Mouse (Mus musculus) gastrocnemius, postnatal 4 days (tissue): Measurements from ENCODE around the gene Ly6g6e. TPM values are rescaled to one million over a fixed set of nuclear protein-coding genes. Genes with fewer than 3 reads are reported as not detected.
A peak's percentile ranks its signal among the peaks of the same experiment; 100 is the strongest.
"Not testable (repeated sequence)": the region's sequence is repeated elsewhere in the genome, so short reads cannot be mapped to it uniquely, and the experiment has no call there.

Source experiments
- DNase-seq, 2 experiments: peaks; one replicate each; pipeline ENCODE4 v3.0.0; 2021 to 2022; ENCODE audit warnings: low spot score in 2 of 2, mixed read lengths in 2 of 2
- total RNA-seq, 2 experiments: library from RNA; stranded (reverse); gene quantifications; 2 replicates each; pipeline ENCODE4 v1.2.3; 2021

The Ly6g6e gene
- total RNA-seq, 2 experiments from 2014 or later = not detected

DNA sequence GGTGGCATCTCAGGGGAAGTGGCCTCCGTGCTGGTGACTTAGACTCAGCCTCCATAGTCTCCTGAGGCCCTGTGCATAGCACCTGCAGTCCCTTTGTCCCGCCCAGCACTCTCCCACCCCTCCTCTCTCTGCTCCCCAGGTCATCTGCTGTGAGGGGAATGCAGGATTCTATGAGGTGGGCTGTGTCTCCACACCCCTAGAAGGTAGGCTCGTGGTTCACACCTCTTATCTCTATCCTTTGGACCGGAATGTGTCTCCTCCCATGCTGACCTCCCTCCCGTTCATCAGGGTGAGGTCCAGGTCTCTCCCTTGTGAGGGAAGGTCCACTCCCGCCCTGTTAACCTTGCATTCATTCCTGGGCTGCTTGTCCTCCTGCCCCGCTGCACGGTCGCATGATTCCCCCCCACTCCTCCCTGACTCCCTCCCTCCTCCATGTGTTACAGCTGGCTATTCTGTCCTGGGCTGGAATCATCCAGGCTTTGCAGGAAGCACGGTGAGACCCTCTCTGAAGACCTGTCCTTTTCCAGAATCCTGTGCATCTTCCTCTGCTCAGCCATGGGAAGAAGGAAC is 23.6 kb downstream of the Ly6g6e start:
- DNase-seq = no peak

DNA sequence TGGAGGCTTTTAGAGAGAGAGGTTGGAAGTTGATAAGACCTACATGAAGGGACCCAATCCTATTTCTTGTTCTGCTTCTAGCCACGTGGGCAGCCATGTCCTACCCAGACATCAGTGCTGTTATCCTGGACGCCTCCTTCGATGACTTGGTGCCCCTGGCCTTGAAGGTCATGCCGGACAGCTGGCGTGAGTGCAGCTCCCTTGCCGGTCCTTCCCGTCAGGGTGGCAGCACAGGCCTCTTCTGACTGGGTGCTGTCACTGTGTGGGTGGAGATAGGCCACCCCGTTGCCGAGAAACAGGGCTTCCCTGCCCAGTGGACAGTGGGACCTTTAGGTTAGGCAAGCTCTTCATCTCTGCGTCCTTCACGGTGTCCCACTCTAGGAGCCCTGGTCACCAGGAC is 24.5 kb downstream of the Ly6g6e start:
- no peak for DNase-seq

DNA sequence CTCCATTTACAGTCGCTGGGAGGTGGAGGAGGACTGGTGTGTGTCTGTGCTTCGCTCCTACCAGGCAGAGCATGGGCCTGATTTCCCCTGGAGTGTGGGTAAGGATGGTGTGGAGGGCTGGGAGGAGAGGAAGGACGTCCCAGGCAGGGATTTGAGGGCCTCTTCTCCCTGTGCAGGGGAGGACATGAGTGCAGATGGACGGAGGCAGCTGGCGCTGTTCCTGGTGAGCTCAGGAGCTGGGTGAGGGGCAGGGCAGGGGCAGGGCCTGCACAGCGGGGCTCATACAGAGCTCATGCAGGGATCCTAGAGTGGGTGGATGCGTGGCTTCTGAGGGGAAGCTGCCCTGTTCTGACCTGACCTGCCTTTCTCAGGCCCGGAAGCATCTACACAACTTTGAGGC is 25.6 kb downstream of the Ly6g6e start:
- no peak for DNase-seq

DNA sequence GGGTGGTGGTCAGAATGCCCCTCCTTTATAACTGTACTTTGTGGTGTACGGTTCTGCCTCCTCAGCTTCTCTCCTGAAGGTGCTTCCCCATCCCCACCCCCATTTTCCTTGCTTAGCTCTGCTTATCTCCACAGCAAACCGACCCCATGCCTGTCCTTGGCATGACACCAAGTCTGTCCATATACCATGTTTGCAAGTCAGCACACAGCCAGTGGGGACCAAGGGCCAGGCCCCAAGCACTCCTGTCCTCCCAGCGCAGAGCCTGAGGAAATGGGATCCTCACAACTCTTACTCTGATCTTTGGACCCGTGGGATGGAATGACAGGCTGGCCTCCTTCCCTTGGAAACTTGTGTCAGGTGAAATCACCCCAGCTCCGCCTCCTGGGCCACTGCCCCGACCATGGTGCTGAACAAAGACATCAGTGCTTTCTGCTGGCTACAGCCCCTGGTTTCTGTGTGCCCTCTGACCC is 26.6 kb downstream of the Ly6g6e start:
- no peak for DNase-seq

DNA sequence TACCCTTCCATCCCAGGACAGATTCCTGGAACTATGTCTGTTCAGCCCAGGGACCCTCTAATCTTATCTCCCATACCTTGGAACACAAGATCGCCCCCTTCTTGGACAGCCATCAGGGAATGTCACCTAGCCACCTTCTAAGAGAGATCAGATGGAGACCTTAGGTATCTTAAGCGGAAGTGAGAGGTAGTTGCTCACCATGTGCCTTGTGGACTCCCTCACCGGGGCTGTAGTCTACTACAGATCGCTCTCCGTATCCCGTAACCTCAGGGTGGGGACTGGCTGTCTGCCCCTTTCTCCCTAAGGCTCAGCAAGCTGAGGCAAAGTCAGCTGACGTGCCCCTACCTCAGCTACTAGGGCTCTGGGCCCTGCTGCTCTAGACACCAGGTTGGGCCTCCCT is 27.4 kb downstream of the Ly6g6e start:
- DNase-seq = no peak

DNA sequence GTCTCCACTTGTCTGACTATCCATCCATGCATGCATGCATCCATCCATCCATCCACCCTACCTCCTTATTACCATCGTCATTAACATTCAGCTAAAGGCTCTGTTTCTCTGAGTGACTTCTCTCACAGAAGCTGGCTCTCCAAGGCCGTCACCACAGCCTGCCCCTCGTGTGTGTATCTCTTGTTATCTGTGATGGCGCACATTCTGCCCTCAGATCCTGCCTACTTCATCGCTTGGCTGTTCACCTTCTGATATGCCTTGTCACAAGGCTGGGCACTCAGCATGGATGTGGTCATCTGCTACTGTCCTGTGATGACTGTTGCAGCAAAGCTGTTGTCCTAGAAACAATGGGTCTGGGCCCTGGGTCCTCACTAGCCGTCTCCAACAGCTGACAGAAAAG is 28.1 kb downstream of the Ly6g6e start:
- no peak for DNase-seq

DNA sequence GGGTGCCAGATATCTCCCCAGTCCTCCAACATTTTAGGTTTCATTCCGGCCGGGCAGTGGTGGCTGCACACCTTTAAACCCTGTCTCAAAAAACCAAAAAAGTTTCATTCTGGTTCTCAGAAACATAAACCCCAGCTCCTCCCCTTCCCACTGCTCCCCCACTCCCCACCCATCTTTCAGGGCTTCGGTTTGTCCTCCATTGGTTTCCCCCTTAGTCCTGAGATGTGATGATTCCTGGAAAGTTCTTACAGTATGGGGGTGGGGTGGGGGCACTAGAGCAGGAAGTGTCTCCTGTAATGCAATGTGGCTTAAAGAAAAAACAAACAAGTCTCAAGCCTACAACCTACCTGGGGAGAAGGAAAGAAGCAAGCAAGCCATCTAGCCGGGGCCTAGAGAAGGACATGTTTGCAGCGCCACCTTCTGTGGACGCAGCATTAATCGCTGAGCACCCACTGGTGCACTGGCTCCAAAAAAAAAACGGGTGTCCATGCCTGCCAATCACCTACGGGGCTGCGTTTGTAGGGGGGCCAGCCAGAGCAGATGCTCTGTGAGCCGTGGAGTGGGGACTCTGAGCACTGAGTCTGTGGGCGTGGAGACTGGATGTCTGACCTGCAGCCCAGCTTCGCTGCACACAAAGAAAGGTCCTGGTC is 29.2 kb downstream of the Ly6g6e start:
- no peak for DNase-seq

DNA sequence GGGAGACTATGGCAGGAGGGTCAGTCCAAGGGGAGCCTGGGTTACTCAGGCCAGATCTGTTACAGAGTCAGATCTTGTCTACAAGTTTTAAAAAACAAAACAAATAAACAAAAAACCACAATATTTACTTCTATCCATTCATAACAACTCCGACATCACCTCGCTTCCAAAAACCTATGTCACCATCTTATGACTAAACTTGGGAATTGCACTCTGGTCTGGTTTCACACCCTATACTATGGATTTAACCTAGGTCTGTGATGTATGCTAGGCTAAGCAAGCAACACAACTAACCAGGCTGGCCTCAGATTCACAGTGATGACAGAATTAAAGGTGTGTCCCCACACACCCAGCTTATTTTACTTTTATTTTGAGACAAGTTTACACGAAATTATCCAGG is 29.8 kb downstream of the Ly6g6e start:
- no peak for DNase-seq

DNA sequence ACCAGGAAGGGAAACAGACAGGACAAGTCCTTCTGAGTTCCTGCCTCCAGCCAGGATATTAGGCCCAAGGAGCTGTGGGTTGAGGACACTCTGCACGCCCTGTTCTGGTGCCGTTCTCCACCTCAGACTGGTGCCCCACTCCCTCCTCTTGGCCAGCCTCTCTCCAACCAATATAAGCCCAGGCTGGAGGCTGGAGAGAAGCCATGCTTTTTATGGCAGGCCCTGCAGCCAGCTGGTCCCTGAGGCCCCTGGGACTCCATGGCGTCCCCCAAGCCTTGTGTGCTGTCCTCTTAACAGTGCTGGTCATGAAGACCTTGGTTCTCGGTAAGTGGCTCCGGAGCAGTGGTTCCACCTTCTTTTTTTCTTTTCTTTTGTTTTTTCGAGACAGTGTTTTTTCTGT is 31.4 kb downstream of the Ly6g6e start, which contains the start of gene Ly6g5c:
TSS of gene Ly6g5c (plus strand) at position 183 of the 400 bp plus-strand sequence.
- no peak for DNase-seq

DNA sequence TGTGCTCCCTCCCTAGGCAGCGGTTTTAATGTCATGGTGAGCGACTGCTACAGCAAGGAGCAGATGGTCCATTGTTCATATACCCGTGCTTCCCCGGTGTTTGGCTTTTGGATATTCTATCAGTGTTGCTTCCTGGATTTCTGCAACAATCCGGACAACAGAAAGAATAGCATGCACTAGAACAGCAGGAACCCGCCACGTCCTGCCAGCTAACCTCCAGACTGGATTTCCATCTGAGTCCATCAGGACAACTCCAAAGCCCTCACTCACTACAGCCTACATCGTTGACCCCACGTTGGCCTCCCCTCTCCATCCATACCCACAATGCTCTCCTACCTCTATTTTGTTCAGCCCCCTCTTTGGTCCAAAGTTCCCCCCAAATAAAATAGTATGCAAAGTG is 35.1 kb downstream of the Ly6g6e start:
- no peak for DNase-seq

DNA sequence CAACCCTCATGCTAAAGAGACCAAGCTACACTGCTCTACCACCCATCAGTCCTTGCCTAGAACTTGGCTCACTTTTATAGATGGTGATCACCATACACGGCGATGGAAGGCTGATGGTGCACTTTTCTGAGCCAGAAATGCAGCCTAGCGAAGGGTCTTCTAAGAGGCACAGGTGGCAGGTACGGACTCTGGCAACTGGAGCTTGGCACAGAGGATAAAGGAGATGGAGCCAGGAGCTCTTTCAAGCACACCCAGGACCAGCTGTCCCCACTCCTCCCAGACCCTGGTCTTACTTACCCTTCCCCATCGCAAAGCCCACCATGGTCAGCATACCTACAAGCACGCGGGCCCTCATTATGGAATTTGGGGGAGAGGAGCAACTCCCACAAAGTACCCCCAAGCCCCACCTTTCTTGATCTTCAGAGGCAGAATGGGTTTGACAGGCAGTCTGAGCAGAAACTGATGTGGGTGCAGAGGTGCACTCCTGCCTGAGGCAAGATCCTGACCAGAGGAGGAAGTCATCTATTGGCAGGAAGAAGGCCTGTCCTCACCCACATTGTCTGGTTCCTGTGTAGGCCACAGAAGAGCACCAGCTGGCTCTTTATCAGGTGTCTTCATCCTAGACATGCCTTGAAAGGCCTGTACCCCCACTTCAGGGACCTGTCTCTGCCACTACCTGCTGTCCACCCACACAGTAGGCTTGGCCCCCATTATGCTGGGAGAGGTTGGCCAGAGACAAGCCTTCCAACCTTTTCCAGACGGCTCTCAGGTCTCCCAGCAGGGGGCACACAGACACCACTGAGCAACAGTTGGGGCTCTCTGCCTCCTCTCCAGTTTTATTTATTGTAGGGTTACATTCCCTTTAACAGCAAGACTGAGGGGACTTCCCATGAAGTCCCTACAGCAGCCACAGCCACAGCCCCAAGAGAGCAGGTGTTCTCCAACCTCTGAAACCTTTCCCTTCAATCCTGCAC is 38.6 kb downstream of the Ly6g6e start, which contains the start of gene Ly6g5b:
TSS of gene Ly6g5b (minus strand) at position 383 of the 974 bp plus-strand sequence.
- no peak for DNase-seq

DNA sequence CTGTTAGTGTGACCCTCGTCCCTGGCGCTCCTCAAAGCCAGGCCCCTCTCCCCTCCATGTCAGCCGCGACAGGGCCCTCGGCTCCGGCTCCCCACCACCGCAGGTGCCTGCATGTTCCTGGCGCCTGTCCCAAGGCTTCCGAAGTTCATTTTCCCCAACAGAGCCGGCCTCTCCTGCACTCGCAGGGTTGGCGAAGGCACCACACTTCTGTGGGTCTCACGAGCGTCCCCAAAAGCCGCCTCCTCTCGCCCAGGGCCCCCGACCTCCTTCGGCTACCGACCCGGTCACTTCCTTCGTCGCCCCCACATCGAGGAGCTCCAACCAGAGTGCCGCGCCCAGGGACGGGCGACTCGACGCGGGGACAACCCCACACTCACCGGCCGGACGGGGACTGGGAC is 44.0 kb downstream of the Ly6g6e start:
- peak in 1 of 2 experiments; percentile 40 for DNase-seq

DNA sequence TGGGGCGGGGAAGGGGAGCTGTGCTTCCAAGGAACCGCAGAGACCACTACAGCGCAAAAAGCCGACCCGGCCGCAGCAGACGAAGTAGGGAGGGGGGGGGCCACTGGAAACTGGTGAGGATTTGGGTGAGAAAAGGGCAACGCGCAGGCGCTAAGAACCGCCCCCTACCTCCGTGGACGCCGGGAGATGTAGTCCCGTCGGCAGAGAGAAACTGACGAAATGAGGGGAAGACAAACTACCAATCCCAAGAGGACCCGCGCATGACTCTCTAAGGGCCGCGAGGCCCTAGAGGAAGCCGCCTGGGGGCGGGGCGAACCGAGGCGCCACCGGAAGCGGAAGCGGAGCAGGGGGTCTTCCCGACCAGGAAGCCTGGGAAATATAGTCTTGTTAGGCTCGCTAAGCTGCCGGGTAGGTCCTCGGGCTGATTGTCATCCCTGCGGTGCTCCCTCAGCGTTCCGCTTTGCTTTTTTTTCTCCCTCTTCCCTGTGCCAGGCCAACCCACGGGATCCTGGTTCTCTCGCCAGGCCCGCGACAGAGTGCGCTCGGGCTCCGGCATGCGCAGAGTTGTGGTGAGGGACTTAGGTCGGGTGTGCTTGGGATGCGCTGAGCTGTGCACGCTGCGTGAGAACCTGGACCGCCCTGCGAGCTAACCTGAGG is 44.6 kb downstream of the Ly6g6e start, which contains the start of gene Gpank1:
TSS of gene Gpank1 (plus strand) at position 313 of the 657 bp plus-strand sequence.
- DNase-seq = peak; percentile 98 to 99

DNA sequence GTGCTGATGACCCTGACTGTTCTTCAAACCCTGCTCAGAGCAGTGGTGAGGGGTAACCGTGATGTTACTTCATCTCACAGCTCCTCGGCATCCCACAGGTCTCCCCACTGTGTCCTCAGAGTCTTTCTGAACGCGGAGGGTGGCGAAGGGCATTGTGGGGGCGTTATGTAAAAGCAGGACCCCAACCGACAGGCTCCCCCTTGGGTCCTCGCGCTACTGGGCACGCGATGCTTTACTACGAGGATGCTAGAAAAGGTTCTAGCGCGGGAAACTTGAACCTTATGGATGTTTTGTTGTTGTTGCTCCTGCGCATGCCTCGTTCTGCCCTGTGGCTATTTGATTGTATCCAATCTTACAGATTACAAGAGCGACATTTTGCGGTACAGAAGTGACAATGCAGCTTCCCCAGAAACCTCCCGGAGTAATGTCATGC is 45.2 kb downstream of the Ly6g6e start, which contains the start of gene Csnk2b:
TSS of gene Csnk2b (minus strand) at position 183 of the 433 bp plus-strand sequence.
- DNase-seq = peak in 1 of 2 experiments; percentile 58

DNA sequence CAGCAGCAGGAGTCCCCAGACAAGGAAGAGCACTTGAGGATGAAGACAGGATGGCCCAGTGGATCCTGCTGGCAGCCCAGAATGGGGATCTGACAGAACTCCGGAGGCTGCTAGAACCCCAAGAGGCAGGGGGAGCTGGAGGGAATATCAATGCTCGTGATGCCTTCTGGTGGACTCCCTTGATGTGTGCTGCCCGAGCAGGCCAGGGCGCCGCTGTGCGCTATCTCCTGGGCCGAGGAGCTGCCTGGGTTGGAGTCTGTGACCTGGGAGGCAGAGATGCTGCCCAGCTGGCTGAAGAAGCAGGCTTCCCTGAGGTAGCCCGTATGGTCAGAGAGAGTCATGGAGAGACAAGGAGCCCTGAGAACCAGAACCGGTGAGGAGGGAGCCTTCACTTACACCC is 46.6 kb downstream of the Ly6g6e start:
- DNase-seq = not testable (repeated sequence)

DNA sequence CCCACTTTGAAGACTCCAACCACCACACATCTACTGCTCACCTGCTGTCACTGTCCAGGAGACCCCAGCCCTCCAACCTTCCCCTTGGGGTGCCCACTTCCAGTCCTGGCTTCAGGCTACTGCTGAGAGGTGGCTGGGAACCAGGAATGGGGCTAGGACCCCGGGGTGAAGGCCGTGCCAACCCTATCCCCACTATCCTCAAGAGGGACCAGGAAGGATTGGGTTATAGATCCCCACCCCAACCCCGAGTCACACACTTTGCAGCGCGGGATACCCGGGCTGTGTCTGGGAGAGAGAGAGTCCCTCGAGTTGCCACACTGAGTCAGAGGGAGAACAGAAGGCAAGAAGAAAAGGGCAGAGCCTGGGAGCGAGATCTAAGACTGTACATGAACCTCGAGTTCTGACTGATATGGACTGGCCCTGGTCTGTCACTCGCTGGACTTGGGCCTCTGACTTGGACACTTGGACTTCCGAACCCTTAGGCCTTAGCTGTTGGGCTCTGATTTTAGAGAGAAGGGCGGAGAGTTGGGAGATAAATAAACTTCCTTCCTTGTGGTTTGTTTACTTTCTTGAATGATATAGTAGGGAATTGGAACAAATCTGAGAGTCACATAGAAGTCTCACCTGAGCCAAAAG is 47.7 kb downstream of the Ly6g6e start:
- not testable (repeated sequence) for DNase-seq

DNA sequence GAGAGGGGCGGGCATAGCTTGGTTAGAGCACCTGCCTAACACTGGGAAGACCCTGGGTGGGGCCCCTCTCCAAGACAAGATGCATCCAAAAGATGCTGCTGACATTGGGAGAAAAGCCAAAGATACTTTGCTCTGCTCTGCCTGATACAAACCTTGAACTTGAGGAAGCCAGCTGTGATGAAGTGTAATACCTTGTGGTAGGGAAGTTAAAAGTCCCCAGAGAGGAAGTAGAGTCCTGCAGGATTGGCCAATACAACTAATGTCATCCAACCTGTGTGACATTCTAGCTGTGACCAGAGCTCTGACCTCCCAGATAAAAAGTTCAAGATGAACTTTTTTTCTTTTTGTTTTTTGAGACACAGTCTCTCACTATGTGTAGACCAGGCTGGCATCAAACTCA is 48.4 kb downstream of the Ly6g6e start:
- no peak for DNase-seq

DNA sequence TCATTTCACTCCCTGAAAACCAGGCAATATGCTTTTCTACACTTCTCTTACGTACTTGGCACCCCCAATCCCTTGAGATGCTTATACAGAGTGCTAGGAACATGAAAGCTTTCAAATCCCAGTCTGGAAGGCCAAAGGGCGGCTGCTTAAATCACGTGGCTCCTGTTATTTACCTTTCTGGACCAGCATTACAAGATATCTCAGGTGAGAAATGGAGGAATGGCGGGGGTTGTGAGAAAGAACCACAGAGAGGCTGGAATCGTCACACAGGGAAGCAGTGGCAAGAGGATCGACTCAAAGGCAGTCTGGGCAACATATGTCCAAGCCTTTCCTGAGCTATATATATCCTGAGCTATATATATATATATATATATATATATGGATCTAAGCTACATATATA is 48.9 kb downstream of the Ly6g6e start:
- no peak for DNase-seq

DNA sequence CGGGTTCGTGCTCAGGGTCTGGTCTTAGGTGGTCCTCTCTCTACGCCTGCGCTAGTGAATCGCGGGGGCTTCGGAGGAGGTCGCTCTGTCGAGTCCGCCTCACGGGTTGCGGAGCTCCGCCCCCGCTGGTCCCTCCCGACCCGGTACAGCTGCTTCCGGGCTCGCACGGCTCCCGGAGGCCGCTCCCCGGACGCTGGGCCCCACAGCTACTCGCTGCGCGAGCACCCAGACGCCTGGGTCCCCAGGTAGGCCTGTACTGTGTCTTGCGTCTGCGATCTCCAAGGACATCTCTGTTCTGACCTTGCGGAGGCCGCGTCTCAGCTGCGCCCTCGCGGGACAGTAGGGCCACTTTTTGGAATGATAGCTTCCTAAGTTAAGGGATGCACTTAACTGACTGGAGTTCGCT is 49.5 kb downstream of the Ly6g6e start, which contains the start of gene D17H6S53E:
TSS of gene D17H6S53E (plus strand) at position 168 of the 406 bp plus-strand sequence.
- DNase-seq = peak; percentile 54 to 77

DNA sequence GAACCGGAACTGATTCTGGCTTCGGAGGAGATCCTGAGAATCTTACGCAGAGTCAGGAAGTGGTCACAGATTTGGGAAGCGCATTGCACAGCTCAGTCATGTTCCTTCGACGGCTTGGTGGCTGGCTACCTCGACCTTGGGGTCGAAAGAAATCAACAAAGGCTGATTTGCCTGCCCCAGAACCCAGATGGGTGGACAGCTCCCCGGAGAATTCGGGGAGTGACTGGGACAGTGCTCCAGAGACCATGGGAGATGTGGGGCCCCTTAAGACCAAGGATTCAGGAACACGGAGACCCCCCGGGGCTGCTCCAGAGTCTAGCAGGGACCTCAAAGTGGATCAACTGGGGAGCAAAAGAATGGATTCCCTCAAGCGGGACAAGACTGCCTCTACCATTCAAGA is 50.3 kb downstream of the Ly6g6e start:
- no peak for DNase-seq
